Mouse (Mus musculus) erythroblast, embryonic 14.5 days (primary cell): ENCODE results near the gene Vav2.

ENCODE experiments used
- GATA1 ChIP-seq: IDR thresholded peaks from 2 replicates; pipeline ENCODE4 v1.6.1; 2012; ENCODE audit warnings: low read length, inconsistent platforms, mixed read lengths
- TAL1 ChIP-seq: IDR thresholded peaks from 3 replicates; pipeline ENCODE4 v1.6.1; 2012; ENCODE audit warnings: low read length, inconsistent platforms, mixed read lengths

GRCm38 (mm10) chr2:27408194-27408593, 18.6 kb downstream of the Vav2 start:
- TF ChIP-seq GATA1 (no peak), TAL1 (no peak)
